Mouse (Mus musculus) liver, embryonic 14.5 days (tissue): ENCODE measurements at regions not wholly inside any gene's neighbourhood (a gene's known extent, or its start where the extent isn't known, plus 50 kb on each side); places are given as distances from the start of the nearest gene placed in this dataset.

Source experiments
- ATAC-seq: fragments of 200-750 bp; cut with Nextera tagmentation; 2 replicates; pipeline ENCODE4 v1.8.0; 2017; ENCODE audit warnings: moderate number of reproducible peaks, mild to moderate bottlenecking, moderate library complexity; ENCODE audit not compliant: insufficient read depth
- DNase-seq, 3 experiments: peaks; one replicate each; pipeline ENCODE4 v3.0.0-alpha.2; 2012 to 2013; ENCODE audit warnings: low read depth in 3 of 3, low spot score in 3 of 3
- H3K27ac ChIP-seq: fragments of 300-500 bp; sonication (generic); 2 replicates; pipeline ENCODE4 v1.5.1; 2014; ENCODE audit warnings: moderate library complexity, mild to moderate bottlenecking, control low read depth, inconsistent platforms
- H3K27me3 ChIP-seq: fragments of 300-500 bp; sonication (generic); 2 replicates; pipeline ENCODE4 v1.6.1; 2014; ENCODE audit warnings: mild to moderate bottlenecking, low read length, moderate library complexity; ENCODE audit not compliant: control insufficient read depth, insufficient read depth
- H3K36me3 ChIP-seq: fragments of 300-500 bp; sonication (generic); replicated peaks from 2 replicates; pipeline ENCODE4 v1.6.1; 2014; ENCODE audit warnings: low read depth; ENCODE audit not compliant: control insufficient read depth, insufficient read depth
- H3K4me1 ChIP-seq, 2 experiments: fragments of 200-500 bp in 1 of 2; fragments of 300-500 bp in 1 of 2; sonication (generic) in 1 of 2; replicated peaks; 2 replicates each; pipeline ENCODE4 v1.6.1; 2012 to 2014; ENCODE audit warnings: antibody characterized with exemption in 1 of 2, inconsistent platforms in 1 of 2, low read length in 1 of 2; ENCODE audit not compliant: control insufficient read depth in 2 of 2, insufficient read depth in 2 of 2
- H3K4me2 ChIP-seq: fragments of 300-500 bp; sonication (generic); 2 replicates; pipeline ENCODE4 v1.6.1; 2014; ENCODE audit warnings: low read depth, mild to moderate bottlenecking, control low read depth, moderate library complexity
- H3K4me3 ChIP-seq, 2 experiments: fragments of 200-500 bp in 1 of 2; fragments of 300-500 bp in 1 of 2; sonication (generic) in 1 of 2; 2 replicates each; pipeline ENCODE4 v1.5.1; 2012 to 2014; ENCODE audit warnings: low read depth in 2 of 2, low read length in 2 of 2, mild to moderate bottlenecking in 2 of 2, control low read depth in 1 of 2, inconsistent platforms in 1 of 2, moderate library complexity in 1 of 2; ENCODE audit not compliant: insufficient read depth in 1 of 2
- H3K9ac ChIP-seq: fragments of 300-500 bp; sonication (generic); replicated peaks from 2 replicates; pipeline ENCODE4 v1.6.1; 2014; ENCODE audit warnings: mild to moderate bottlenecking, control low read depth, moderate library complexity
- H3K9me3 ChIP-seq: fragments of 300-500 bp; sonication (generic); 2 replicates; pipeline ENCODE4 v1.6.1; 2016; ENCODE audit warnings: low read length, mixed read lengths; ENCODE audit not compliant: control insufficient read depth
- CTCF ChIP-seq: IDR thresholded peaks from 2 replicates; pipeline ENCODE4 v1.5.1; 2016; ENCODE audit warnings: antibody characterized with exemption, low read depth, control low read depth
- EP300 ChIP-seq: IDR thresholded peaks from 2 replicates; pipeline ENCODE4 v1.6.1; 2016; ENCODE audit warnings: antibody characterized with exemption, low read depth
- WGBS: fragments of 180-500 bp; shearing (Covaris S2); extraction: QIAGEN DNeasy Blood & Tissue Kit; methylation state at CpG from one replicate; pipeline ENCODE4 v1.1.7; 2014; ENCODE audit not compliant: insufficient replicate concordance; 5-methylcytosine and 5-hydroxymethylcytosine counted together

DNA sequence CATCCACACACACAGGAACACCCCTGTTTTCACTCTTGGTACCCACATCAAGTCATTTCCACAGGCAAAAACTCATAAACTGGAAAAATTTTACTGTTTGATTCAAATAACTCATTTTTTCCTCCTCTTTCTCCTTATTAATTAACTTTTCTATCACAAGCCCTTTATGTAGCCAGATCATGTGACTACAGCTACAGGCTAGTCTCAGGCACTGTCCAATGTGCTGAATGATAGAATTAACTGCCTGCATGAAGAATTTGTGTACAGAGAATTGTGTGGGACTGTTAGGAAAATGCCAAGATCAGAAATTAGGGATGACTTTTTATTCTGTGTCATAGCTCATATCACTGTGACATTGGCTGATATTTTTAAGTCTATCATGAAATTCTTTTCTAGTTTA is 402.4 kb upstream of the Got2 start:
- no peak overlapping the region for H3K4me2 ChIP-seq
- TF ChIP-seq EP300 (no peak), CTCF (no peak)
- no peak overlapping the region for H3K27ac ChIP-seq
- no peak for DNase-seq
- no peak overlapping the region for H3K4me3 ChIP-seq
- H3K36me3 ChIP-seq: no peaks in the 10 kb centered on the region
- no peaks in the 10 kb centered on the region for H3K27me3 ChIP-seq
- no peaks in the 10 kb centered on the region for H3K9me3 ChIP-seq
- H3K4me1 ChIP-seq: no peaks in the 10 kb centered on the region
- H3K9ac ChIP-seq: no peak overlapping the region
- ATAC-seq: no peak

GRCm38 (mm10) chr8:96289519-96289918 is 401.2 kb upstream of the Got2 start:
- Histone ChIP-seq H3K4me3 (no peak overlapping the region), H3K4me1 (no peaks in the 10 kb centered on the region), H3K27me3 (no peaks in the 10 kb centered on the region), H3K36me3 (no peaks in the 10 kb centered on the region), H3K27ac (no peak overlapping the region), H3K4me2 (no peak overlapping the region), H3K9me3 (no peaks in the 10 kb centered on the region), H3K9ac (no peak overlapping the region)
- WGBS: 53% methylated on average over 3 of the region's 3 CpGs
- ATAC-seq: no peak
- no peak for DNase-seq
- TF ChIP-seq CTCF (no peak), EP300 (no peak)

GRCm38 (mm10) chr8:96288525-96288924 is 400.2 kb upstream of the Got2 start:
- Histone ChIP-seq H3K36me3 (no peaks in the 10 kb centered on the region), H3K9ac (no peak overlapping the region), H3K9me3 (no peaks in the 10 kb centered on the region), H3K4me3 (no peak overlapping the region), H3K27ac (no peak overlapping the region), H3K27me3 (no peaks in the 10 kb centered on the region), H3K4me1 (no peaks in the 10 kb centered on the region), H3K4me2 (no peak overlapping the region)
- ATAC-seq: no peak
- TF ChIP-seq CTCF (no peak), EP300 (no peak)
- 27% methylated on average over 3 of the region's 3 CpGs for WGBS
- DNase-seq: no peak

DNA sequence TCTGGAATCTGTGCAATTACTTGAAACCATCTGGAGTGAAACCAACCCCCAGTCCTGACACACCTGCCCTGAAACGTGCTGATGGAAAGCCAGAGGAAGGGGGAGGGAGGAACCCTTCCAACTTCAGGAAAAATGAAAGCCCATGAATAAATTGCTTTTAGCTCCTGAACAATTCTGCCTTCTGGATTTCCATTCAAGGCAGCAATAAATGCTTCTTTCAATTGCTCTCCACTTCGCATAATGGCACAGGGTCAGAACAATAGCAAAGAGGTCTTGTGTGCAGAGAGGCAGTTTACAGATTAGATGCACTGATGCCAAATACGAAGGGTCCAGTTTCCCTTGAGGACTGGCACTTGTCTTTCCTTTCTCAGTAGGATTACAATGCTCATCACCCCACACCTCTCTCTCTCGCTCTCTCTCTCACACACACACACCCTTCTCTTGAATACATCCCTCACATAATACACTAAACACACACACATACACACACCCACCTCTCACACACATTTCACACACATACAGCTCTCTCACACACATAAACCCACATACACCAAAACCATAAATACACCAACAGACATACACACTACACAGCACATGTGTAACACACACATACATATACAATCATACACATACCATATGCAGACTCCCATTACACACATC is 389.3 kb upstream of the Got2 start:
- H3K9ac ChIP-seq: no peak overlapping the region
- WGBS: 45% methylated on average over 4 of the region's 4 CpGs
- TF ChIP-seq EP300 (no peak), CTCF (no peak)
- DNase-seq: no peak
- H3K9me3 ChIP-seq: no peaks in the 10 kb centered on the region
- no peaks in the 10 kb centered on the region for H3K27me3 ChIP-seq
- H3K4me3 ChIP-seq: no peak overlapping the region
- H3K27ac ChIP-seq: no peak overlapping the region
- H3K4me2 ChIP-seq: no peak overlapping the region
- no peaks in the 10 kb centered on the region for H3K4me1 ChIP-seq
- H3K36me3 ChIP-seq: no peaks in the 10 kb centered on the region
- no peak for ATAC-seq

DNA sequence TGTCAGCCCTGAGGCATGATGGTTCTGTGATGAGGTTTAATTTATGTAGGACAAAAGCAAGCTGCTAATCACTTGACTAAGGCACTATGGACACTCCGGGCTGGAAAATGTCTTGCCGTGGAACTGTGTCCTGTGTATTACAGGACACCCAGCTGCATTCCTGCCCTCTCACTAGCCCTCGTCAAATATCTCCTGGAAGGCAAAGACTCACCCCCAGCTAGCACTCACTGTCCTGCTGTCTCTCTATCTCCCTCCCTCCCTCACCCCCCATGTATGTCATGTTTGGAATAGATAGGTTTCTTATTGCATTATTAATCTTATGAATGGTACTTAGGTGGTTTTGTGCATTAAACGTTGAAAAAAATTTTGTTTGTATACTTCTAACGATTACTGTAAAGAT is 388.7 kb upstream of the Got2 start:
- Histone ChIP-seq H3K36me3 (no peaks in the 10 kb centered on the region), H3K9me3 (no peaks in the 10 kb centered on the region), H3K27me3 (no peaks in the 10 kb centered on the region), H3K4me1 (no peaks in the 10 kb centered on the region), H3K4me2 (no peak overlapping the region), H3K9ac (no peak overlapping the region), H3K27ac (no peak overlapping the region), H3K4me3 (no peak overlapping the region)
- 63% methylated on average over 5 of the region's 5 CpGs for WGBS
- DNase-seq: no peak
- no peak for ATAC-seq
- TF ChIP-seq CTCF: no peak
- no peak for TF ChIP-seq EP300
